Mouse (Mus musculus) midbrain, embryonic 16.5 days (tissue): ENCODE data around the gene Ccl26. TPM values are rescaled to one million over a fixed set of nuclear protein-coding genes. Genes with fewer than 3 reads are reported as not detected.

Experiments used
- polyA plus RNA-seq: library from polyadenylated mRNA; unstranded; fragments of >200 nt; fragmentation: Nextera tagmentation; extraction: Ambion mirVana; gene quantifications from 2 replicates; pipeline ENCODE4 v1.2.1, GENCODE M21; 2015

Gene Ccl26
- polyA plus RNA-seq, 1 experiment from 2014 or later = not detected

Other genes starting within 250 kb of the Ccl26 start
- 0.34 and 0.45 TPM in 2 replicates for gene Fkbp6, start 213.5 kb downstream of the Ccl26 start, polyA plus RNA-seq
- gene Trim50, start 210.3 kb downstream of the Ccl26 start, polyA plus RNA-seq = not detected in 2 replicates
- gene Nsun5, start 193.6 kb downstream of the Ccl26 start, polyA plus RNA-seq = 34.1 and 36.4 TPM in 2 replicates
- 8.7 and 9.9 TPM in 2 replicates for gene Pom121, start 169.0 kb downstream of the Ccl26 start, polyA plus RNA-seq
- 39.4 and 39.7 TPM in 2 replicates for gene Hip1, start 18.4 kb downstream of the Ccl26 start, polyA plus RNA-seq
- 1.2 and 2.3 TPM in 2 replicates for gene Ccl24, start 9.5 kb upstream of the Ccl26 start, polyA plus RNA-seq
- gene Rhbdd2, start 69.0 kb upstream of the Ccl26 start, polyA plus RNA-seq = 86.9 and 93.9 TPM in 2 replicates
- 123 and 127 TPM in 2 replicates for gene Por, start 106.5 kb upstream of the Ccl26 start, polyA plus RNA-seq
- gene Tmem120a, start 180.9 kb upstream of the Ccl26 start, polyA plus RNA-seq = 87.2 and 87.8 TPM in 2 replicates
- 0.24 and 0.46 TPM in 2 replicates for gene Styxl1, start 214.8 kb upstream of the Ccl26 start, polyA plus RNA-seq
- 565 and 600 TPM in 2 replicates for gene Mdh2, start 214.9 kb upstream of the Ccl26 start, polyA plus RNA-seq
- 76.2 and 89.7 TPM in 2 replicates for gene Srrm3, start 243.3 kb upstream of the Ccl26 start, polyA plus RNA-seq